Mouse (Mus musculus): ENCODE results near the gene Iqcd.

The Iqcd gene

DNA sequence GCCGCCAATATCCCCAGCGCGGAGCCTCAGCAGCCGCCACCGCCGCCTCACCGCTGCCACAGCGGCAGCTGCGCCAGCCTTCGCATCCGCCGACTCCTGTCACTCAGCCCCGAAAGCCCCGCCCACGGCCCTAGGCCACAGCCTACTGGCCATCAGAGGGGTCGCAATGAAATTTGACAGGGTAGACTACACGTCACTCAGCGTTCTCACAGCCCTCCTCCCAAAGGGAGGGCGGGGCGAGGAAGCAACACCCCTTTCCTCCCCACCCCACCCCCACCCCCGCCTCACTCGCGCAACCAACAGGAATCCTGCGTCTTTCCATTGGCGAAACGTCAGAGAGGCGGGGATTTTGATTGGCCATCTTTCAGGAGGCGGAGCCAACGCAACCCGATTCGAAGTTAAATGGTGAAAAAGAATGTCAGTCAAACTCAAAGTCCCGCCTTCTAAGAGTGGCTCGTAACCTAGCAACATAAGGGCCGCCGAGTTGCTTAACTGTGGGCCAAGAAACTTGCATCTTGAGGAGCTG is at the start of gene Iqcd, which contains the start of gene Tpcn1:
Iqcd (plus strand) TSS at position 448 of the 526 bp plus-strand sequence.
Tpcn1 (minus strand) TSS at position 105 of the 526 bp plus-strand sequence.
- peak; percentile 96 for ATAC-seq (ENCODE audit: insufficient number of reproducible peaks, low FRiP score, low TSS enrichment)

DNA sequence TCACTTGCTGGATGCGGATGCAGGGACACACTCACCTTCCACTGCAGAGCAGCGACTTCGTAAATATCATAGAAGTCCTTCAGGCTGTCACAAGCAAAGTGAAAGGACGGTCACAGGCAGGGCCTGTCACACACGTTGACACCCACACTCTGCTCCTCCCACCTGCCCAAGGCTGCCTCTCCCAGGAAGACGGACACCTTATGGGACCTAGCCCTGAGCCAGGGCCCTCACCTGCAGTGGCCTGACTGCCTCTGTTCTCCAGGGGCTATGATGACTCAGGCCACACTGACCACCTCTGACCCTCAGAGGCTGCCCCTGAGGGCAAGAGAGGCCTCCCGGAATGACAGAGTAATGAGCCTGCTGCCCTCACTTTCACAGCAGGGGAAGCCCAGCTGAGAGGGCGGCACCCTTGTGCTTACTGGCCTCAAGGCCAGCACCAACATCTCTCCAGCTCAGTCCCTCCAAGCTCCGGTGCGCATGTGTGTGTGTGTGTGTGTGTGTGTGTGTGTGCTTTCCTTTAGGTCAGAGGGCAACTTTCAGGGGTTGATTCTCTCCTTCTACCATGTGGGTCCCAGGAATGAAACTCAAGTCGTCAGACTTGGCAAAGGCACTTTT is 40.5 kb upstream of the Iqcd start:
- no peak for ATAC-seq (ENCODE audit: insufficient number of reproducible peaks, low FRiP score, low TSS enrichment)

DNA sequence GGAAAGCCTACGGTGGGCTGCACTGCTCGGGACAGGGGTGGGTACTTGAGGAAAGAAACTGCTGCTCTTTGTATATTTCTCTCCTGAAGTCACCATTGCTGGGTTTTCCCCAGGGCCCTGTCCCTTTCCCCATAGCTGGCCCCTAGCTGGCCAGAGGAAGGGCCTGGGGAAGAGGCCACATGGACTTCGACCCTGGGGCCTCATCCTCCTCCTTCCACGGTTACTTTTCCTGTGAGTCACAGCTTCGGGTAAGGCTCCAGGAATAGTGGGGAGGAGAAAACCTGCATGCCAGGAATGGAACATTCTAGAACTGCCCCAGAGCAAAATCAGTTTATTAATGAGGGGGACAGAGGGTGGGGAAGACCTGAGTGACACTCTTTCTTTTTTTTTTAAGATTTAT is 38.7 kb upstream of the Iqcd start:
- ATAC-seq (ENCODE audit: insufficient number of reproducible peaks, low FRiP score, low TSS enrichment) = no peak

DNA sequence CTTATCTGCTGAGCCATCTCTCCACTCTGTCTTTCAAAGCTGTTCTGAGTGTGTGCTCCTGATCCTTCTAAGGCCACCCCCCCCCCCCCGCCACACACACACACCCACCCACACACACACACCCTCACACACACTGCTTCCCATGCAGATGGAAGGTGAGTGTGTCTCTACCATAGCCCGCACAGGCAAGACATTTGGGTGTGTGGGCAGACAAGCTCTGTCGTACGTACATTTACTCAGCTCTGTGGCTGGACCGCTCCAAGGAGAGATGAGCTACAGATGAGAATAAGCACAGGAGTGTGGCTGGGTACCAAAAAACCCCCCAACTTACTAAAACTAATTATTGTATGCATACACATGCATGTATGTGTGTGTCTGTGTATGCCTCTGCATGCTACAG is 38.1 kb upstream of the Iqcd start:
- no peak for ATAC-seq (ENCODE audit: insufficient number of reproducible peaks, low FRiP score, low TSS enrichment)

DNA sequence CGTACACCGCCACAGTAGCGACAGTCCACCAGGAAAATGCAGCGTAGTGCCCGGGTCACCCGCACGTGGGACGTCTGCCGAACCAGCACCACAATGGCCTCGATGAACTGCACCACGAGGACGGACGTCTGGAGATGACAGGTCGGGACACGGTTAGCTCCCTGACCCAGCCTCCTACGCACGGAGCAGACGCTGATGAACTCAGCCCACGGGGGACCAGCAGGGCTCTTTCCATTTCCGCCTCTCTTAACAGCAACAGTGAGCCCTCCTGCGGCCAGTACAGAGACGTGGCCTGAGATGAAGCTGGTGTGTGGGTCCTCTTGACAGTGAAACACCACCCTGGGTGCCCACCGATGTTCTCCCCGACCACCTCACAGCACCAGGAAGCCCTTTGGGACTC is 32.9 kb upstream of the Iqcd start:
- ATAC-seq (ENCODE audit: insufficient number of reproducible peaks, low FRiP score, low TSS enrichment) = no peak

DNA sequence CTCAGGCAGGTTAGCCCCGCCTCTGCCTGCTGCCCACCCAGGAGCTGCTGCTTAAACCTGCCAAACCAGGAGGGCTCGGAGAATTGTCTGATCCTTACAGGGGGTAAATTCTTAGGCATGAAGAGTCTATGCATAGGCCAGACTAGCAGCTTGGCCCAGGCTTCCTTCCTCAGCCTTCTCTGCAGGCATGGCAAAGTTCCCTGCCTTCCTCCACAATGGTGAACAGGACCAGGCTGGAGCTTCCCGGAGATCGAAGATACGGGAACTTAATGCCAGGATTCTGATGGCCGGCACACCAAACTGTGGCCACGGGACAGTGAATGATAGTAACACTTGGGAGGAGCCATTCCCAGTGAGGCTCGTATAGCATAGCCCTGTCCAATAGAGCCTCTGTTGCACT is 30.8 kb upstream of the Iqcd start:
- ATAC-seq (ENCODE audit: insufficient number of reproducible peaks, low FRiP score, low TSS enrichment) = no peak

DNA sequence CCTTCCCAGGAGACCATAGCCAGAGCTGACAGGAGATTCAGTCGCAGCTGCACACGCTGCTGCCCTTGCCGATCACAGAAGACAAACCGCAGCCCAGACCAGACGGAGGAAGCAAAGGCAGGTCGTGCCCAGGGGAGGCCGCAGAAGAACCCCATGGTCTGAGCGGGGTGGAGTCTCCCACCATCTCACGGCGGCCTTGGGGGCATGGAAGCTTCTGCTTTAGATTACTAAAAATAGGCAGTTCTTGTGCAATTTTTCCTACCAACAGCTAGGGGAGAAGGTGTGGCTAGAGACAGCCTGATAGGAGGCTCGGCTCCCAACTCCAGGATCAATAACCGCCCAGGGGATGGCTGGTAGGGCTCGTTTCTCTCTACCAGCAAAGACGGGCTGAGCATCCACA is 30.1 kb upstream of the Iqcd start:
- no peak for ATAC-seq (ENCODE audit: insufficient number of reproducible peaks, low FRiP score, low TSS enrichment)

DNA sequence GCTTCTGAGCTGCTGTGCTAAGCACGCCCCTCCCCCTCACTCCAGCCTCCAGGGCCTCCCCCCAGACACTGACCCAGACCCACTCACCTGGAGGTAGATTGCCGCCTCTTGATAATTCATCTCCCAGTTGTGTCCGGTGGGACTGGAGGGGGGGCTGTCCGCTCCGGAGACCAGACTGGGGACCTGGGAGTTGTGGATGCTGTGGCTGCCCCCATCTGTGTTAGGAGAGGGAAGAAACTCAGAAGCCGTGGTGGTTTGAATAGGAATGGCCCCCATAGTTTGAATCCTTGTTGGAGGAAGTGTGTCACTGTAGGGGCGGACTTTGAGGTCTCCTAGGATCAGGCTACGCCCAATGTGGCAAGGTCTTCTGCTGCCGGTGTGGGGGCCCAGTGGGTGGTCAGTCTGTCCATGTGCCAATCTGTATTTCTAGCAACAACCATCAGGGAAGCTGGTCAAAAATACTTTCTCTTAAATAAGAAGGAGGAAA is 28.6 kb upstream of the Iqcd start:
- no peak for ATAC-seq (ENCODE audit: insufficient number of reproducible peaks, low FRiP score, low TSS enrichment)

DNA sequence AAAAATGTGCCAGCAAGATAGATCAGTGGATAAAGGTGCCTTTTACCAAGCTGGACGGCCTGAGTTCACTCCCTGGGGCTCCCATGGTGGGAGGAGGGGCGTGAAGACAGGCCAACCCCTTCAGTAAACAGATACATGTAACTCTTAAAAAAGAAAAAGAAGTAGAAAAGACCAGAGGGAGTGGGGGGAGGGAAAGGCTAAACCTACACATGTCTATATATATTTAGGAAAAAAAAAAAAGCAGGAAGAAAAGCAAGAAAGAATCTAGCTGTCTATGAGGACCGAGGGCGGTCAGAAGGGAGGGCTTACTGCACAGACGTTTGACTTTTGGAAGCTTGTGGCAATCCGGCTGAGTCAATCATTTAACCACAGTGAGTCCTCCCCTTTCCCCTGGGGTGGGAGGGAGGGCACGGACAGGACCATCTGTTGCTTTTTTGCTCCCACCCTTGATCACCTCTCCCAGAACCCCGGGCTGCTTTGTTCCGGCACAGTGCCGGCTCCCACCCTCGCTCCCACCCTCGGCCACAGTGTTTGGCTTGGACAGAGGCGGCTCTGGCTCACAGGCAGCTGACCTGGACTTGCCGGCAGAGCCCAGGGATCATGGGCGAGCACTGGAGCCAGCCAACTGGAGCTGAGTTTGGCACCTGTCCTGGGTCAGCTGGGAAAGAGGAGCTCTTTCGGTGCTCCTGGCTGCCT is 28.1 kb upstream of the Iqcd start:
- peak; percentile 53; the same call in 1 of the 2 replicates for ATAC-seq (ENCODE audit: insufficient number of reproducible peaks, low FRiP score, low TSS enrichment)

DNA sequence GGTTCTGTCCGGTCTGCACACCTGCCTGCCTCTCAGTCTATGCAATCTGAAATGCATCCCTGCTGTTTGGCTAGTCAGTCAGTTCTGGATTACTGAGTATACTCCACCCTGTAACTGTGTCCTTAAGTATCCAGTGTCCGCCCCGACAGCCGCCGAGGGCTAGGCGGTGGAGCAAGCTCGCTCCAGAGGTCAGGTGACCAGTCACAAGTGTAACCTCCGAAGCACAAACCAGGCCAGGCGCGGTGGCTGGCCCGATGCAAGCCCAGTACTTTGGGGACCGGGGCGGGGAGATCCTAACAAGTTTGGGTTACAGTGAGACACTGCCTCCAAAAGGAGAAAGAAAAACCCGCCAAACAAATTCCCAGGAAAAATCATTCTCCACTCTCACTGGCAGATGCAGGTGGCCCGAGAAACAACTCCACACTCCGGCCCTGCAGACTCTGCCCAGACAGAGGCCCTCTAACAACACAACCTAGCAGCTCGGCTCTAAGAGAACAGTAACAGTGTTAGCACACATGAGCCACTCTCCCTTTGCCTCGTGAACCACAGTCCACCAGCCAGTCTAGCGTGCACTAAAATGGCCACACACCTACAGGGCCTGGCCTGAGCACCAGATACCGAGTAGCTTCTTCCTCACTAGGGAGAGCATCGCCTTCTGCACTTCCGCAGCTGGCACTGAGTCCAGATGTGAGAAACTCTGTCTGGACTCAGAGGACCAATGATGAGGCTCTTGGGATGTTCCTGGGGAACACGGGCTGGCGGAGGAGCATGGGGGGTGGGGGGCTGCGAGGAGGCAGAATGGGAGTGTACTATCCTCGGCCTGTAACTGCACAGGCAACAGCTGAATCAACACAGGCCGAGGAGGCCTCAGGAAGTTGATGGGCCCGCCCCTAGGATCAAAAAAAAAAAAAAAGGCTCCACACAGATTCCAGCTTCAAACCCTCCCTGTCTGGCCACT is 25.6 kb upstream of the Iqcd start:
- ATAC-seq (ENCODE audit: insufficient number of reproducible peaks, low FRiP score, low TSS enrichment) = no peak

DNA sequence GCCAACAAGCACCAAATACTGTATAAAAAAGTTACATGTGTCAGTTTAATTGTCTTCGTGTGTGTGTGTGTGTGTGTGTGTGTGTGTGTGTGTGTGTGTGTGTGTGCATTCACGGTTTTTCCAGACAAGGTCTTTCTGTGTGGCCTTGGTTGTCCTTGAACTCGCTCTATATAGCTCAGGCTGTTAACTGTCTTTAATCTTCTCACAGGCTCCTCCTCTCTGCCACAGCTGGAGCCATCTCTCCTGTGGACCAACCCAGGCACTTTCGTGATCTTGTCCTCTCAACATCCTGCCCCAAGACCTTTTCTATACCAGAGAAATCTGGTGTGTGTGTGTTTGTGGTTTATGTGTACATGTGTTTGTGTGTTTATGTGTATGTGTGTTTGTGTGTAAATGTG is 24.9 kb upstream of the Iqcd start:
- no peak for ATAC-seq (ENCODE audit: insufficient number of reproducible peaks, low FRiP score, low TSS enrichment)

DNA sequence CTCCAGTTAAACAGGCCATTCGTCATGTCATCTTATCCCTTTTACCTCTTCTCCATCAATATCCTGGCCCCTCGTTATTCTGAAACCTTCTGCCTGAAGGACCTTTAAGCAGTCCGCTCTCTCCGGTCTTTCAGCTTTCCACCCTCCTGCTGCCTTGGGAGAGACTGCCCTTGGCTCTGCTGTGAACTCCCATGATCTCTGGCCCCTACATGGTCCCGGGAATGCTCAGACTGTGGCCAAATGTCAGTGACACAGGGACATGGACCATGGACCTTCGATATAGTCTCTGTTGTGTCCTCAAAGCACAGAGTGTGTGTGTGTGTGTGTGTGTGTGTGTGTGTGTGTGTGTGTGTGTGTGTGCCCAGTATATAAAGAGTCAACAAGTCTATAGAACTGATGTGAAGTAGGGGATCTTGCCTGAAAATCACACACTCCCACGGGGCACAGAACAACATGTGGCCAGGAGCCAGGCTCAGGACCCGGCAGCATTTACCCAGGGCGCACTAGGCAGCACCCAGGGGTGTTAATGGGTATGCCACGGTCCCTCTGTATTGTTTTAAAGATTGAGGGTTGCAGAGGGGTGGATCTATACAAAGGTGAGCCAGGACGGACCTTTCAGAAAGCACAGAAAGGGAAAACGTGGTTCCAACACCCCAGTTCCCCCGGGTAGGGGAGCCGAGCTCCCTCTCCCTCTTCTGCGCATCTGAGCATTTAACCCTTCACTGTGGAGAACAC is 23.5 kb upstream of the Iqcd start:
- ATAC-seq (ENCODE audit: insufficient number of reproducible peaks, low FRiP score, low TSS enrichment) = no peak

DNA sequence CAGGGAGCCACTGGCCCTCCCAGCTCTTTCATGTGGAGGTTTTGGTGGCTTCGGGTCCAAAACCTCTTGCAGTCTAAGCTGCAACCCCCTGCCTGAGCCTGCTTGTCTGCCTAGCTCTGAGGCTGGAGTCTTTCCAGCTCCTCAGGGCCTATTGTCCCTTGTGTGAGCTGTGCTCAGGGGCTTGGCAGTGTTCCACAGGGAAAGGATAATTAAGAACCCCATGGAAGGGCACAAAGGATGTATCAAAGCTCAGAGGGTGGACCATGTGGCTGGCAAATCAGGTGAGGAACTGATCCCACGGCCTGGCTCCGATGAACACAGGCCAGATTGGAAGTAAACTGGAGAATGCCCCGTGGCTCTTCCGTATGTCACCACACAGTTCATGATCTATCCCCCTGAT is 22.7 kb upstream of the Iqcd start:
- ATAC-seq (ENCODE audit: insufficient number of reproducible peaks, low FRiP score, low TSS enrichment) = peak; percentile 77

DNA sequence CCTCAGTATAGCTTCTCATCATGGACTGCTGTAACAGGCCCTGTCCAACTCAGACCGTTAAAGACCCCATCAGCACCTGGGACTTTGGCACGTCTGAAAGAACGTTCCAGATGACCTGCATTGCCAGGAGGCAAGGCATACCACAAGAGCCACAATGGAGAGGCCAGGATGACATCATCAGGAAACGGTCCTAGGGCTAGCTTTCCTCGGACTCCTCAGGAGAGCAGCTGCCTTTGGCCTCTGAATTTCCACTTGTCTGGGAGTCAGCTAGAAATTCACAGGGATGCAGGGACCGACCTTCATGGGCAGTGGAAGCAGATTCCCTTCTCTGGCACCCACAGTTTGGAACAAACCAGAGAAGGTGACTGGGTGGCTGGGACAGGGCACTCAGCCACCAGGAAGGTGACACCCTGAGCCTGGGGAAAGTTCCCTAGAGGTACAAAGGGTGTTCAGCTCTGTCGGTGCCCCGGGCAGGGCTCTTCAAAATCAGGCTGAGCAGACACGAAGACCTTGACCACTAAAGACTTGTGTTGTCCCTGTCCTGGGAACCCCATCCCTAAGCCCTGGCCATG is 22.0 kb upstream of the Iqcd start:
- ATAC-seq (ENCODE audit: insufficient number of reproducible peaks, low FRiP score, low TSS enrichment) = no peak

DNA sequence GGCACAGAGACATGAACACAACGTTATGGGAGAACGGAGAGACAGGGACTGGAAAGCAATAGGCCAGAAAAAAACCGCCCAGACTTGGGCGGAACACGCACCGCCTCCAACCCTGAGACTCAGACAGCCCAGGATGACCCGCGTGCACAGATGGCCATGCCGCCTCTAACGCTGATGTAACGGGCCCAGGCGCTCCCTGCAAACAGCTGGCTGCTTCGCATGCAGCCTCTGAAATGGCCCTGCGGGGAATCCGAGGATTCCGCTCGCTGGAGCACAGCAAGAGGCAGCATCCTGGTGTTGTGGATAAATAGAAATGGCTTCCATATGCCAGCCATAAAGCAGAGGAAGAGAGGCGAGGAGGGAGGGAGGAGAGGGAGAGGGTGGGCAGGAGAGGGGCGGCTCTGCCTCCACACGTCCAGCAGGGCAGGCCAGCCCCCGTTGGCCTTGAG is 21.5 kb upstream of the Iqcd start:
- no peak for ATAC-seq (ENCODE audit: insufficient number of reproducible peaks, low FRiP score, low TSS enrichment)

DNA sequence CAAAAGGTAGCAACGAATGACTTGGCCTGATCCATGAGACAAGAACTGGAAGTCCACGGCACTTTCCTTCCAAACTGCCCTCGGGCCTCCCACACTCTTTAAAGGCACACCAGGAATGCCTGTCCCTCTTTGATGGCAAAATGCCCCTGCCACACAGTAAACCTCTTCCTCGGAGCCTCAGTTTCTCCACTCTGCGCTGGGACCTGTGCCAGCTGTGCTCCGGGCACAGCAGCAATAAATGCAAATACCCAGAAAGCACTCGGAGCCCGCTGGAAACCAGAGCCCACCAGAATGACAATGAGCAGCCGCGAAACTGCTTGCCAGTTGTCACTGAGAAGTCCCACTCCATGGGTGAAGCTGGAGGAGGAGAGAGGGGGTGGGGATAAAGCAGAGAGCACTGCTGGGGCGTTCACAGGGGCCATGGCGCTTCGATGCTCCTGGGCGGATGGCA is 21.0 kb upstream of the Iqcd start:
- no peak for ATAC-seq (ENCODE audit: insufficient number of reproducible peaks, low FRiP score, low TSS enrichment)

DNA sequence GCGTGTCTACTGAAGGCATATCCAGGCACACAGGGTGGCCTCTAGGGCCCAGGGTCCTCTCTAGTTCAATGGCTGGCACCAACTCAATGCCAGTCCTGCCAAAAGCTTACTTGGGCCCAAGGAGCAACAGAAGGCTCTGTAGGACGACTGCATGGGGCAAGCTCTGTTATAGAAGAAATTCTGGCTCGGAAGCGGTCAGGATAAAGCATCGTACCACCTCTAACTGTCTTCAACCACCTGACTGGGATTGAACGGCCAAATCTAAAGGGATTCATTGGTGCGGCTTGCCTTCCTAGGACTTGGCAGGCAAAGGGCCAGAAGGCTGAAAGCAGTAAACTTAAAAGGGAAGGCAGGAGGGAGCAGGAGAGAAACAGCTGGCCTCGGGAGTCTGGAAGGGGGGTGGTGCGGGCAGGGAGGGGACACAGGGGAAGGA is 20.5 kb upstream of the Iqcd start:
- no peak for ATAC-seq (ENCODE audit: insufficient number of reproducible peaks, low FRiP score, low TSS enrichment)

DNA sequence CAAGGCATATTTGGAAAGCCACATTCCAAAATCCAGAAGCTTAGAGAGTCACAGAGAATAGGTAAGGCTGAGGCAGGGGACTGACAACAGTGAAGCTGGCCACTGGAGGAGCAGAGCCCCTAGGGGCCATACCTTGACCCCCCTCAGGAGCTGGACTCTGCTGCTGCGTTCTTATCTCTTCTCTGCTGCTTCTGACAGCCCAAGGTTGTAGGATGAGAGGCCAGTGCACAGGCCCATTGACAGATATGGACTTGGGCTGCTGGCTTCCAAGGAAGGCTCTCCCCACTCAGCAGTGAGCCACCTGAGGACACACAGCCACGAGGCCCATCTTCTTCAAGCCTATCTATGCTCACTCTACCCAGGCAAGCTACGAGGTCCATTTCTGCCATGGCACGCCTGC is 19.9 kb upstream of the Iqcd start:
- no peak for ATAC-seq (ENCODE audit: insufficient number of reproducible peaks, low FRiP score, low TSS enrichment)

DNA sequence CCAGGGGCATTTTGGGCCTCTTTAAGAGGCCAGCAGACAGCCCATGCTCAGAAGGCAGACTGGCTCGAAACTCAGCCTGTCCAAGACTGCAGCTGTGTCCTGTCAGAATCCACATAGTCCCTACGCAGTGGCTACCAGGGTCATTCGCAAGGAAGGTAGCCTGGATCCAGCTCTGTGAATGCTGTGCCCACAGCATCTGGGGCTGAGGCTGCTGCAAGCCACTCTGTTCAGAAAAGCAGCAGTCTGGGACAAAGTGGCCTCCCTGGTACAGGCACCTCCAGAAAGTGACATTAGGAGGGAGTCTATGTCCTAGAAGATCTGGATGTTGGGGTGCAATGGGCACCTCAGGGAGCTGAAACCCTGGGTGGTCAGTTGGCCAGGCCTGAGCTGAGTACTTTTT is 19.0 kb upstream of the Iqcd start:
- ATAC-seq (ENCODE audit: insufficient number of reproducible peaks, low FRiP score, low TSS enrichment) = no peak

Data from cerebellum, adult (tissue).